Mouse (Mus musculus) lung, postnatal 4 days (tissue): Measurements from ENCODE around the gene Ccdc155.

Experiments used
- DNase-seq, 2 experiments: peaks; one replicate each; pipeline ENCODE4 v3.0.0; 2021

Gene Ccdc155

GRCm38 (mm10) chr7:45224826-45225225, 20.1 kb upstream of the Ccdc155 start:
- DNase-seq: no peak

GRCm38 (mm10) chr7:45221680-45222079, 17.0 kb upstream of the Ccdc155 start:
- DNase-seq: no peak

- peak; percentile 86 to 90 for DNase-seq
Observed at GRCm38 (mm10) chr7:45216442-45217183, 11.9 kb upstream of the Ccdc155 start.

- peak; percentile 73 to 80 for DNase-seq
Observed at GRCm38 (mm10) chr7:45215673-45216441, 11.2 kb upstream of the Ccdc155 start, which contains the start of gene Tead2. Tead2 (plus strand) TSS chr7:45215753.

GRCm38 (mm10) chr7:45213708-45214107, 9.0 kb upstream of the Ccdc155 start:
- no peak for DNase-seq

GRCm38 (mm10) chr7:45212356-45212755, 7.7 kb upstream of the Ccdc155 start:
- DNase-seq: no peak

- DNase-seq: no peak
Observed at GRCm38 (mm10) chr7:45211851-45212251, 7.2 kb upstream of the Ccdc155 start, which contains the start of gene Dkkl1. Dkkl1 (minus strand) TSS chr7:45212147.

- no peak for DNase-seq
Observed at GRCm38 (mm10) chr7:45211070-45211469, 6.4 kb upstream of the Ccdc155 start.

- DNase-seq: no peak
Observed at GRCm38 (mm10) chr7:45208260-45208659, 3.6 kb upstream of the Ccdc155 start.

- no peak for DNase-seq
Observed at GRCm38 (mm10) chr7:45202654-45203053, 2.0 kb downstream of the Ccdc155 start.

GRCm38 (mm10) chr7:45198961-45199360, 5.7 kb downstream of the Ccdc155 start:
- no peak for DNase-seq

GRCm38 (mm10) chr7:45198435-45198834, 6.3 kb downstream of the Ccdc155 start:
- peak; percentile 77 to 80 for DNase-seq

- no peak for DNase-seq
Observed at GRCm38 (mm10) chr7:45196994-45197393, 7.7 kb downstream of the Ccdc155 start.

GRCm38 (mm10) chr7:45196176-45196535, 8.5 kb downstream of the Ccdc155 start:
- no peak for DNase-seq

GRCm38 (mm10) chr7:45195341-45196175, 9.1 kb downstream of the Ccdc155 start:
- no peak for DNase-seq

GRCm38 (mm10) chr7:45193871-45194785, 10.6 kb downstream of the Ccdc155 start:
- DNase-seq: no peak

- DNase-seq: no peak
Observed at GRCm38 (mm10) chr7:45193406-45193805, 11.3 kb downstream of the Ccdc155 start.

GRCm38 (mm10) chr7:45192585-45193310, 11.9 kb downstream of the Ccdc155 start:
- DNase-seq: no peak

GRCm38 (mm10) chr7:45191803-45192363, 12.8 kb downstream of the Ccdc155 start:
- DNase-seq: no peak

- DNase-seq: no peak
Observed at GRCm38 (mm10) chr7:45191161-45191560, 13.5 kb downstream of the Ccdc155 start.

GRCm38 (mm10) chr7:45190186-45190585, 14.5 kb downstream of the Ccdc155 start:
- no peak for DNase-seq
